Mouse (Mus musculus): Measurements from ENCODE around the gene Creb3l2. TPM values are rescaled to one million over a fixed set of nuclear protein-coding genes. Genes with fewer than 3 reads are reported as not detected.

Creb3l2 gene
- polyA plus RNA-seq, 1 experiment from 2014 or later = 3.2 TPM

DNA sequence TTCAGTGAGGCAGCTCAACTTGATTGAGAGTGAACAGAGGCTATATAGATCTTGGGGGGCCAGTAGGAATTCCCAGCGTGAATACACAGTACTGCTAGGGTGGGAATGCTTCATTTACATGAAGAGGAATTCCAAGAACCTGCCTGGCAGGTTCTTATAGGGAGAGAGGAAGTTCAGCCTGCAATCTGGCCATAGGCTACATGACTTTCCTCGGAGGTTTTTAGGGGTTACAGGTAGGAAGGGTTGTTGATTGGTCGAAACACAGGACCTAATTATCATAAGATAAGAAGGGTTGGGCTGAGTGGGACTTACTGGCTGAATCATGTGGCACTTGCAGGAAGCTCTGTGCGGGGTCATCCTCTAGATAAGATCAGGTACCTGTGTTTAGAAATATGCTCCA is 9.7 kb upstream of the Creb3l2 start:
- DNase-seq (no peak), ATAC-seq (ENCODE audit: low FRiP score, low TSS enrichment) (no peak)
- Histone ChIP-seq H3K27ac (replicated peaks; ENCODE audit: low read depth, low read length) (no peak overlapping the region), H3K36me3 (ENCODE audit: control insufficient read depth, insufficient read depth, low read length) (no peaks in the 10 kb centered on the region), H3K9ac (replicated peaks; ENCODE audit: low read length) (no peak overlapping the region), H3K4me1 (ENCODE audit: control insufficient read depth, insufficient read depth, low read length) (no peaks in the 10 kb centered on the region), H3K27me3 (ENCODE audit: control insufficient read depth, insufficient read depth, low read length) (no peaks in the 10 kb centered on the region), H3K4me2 (ENCODE audit: low read length) (no peak overlapping the region), H3K4me3 (replicated peaks; ENCODE audit: low read depth, low read length) (no peak overlapping the region), H3K9me3 (ENCODE audit: control insufficient read depth, low read length) (no peaks in the 10 kb centered on the region)
- 59% methylated on average over 4 of the region's 4 CpGs for WGBS

DNA sequence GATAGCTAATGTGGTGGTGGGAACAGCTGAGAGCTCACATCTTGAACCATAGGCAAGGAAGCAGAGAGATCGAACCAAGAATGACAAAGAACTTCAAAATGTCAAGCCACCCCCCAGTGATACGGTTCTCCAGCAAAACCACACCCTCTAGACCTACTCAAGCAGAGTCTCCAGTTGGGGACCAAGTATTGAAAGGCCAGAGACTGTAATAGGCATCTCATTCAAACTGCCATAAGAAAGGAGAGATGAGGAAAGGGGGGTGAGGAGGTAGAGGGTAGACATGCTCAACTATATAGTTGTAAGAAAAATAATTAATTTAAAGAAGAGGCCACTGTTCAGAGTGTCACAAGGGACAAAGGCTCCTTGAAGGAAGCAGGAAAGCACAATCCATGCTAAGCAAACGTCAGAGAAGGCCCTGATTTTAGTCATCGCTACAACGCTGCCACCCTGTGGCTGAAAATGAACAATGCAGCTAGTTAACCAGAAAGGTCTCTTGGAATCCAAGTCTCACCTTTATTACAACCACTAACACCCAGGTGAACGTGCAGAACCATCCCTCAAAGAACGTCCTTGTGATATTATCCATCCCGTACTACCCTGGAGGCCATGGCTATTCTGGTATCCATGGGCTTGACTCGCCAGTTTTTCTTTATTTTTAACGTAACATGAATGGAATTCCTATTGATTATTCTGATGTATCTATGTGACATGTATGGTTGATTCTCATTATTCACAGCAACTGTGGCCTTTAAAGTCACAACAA is 5.9 kb upstream of the Creb3l2 start:
- Histone ChIP-seq H3K4me1 (ENCODE audit: control insufficient read depth, insufficient read depth, low read length) (0 out of 2 replicates have a peak, but pooled peaks cover 2% of the 10 kb centered on the region), H3K27ac (replicated peaks; ENCODE audit: low read depth, low read length) (no peak overlapping the region), H3K4me3 (replicated peaks; ENCODE audit: low read depth, low read length) (no peak overlapping the region), H3K36me3 (ENCODE audit: control insufficient read depth, insufficient read depth, low read length) (no peaks in the 10 kb centered on the region), H3K9me3 (ENCODE audit: control insufficient read depth, low read length) (no peaks in the 10 kb centered on the region), H3K4me2 (ENCODE audit: low read length) (no peak overlapping the region), H3K27me3 (ENCODE audit: control insufficient read depth, insufficient read depth, low read length) (no peaks in the 10 kb centered on the region), H3K9ac (replicated peaks; ENCODE audit: low read length) (no peak overlapping the region)
- DNase-seq (peak; percentile 92), ATAC-seq (ENCODE audit: low FRiP score, low TSS enrichment) (no peak; the same call in 1 of the 2 replicates)
- WGBS = 26% methylated on average over 10 of the region's 10 CpGs

DNA sequence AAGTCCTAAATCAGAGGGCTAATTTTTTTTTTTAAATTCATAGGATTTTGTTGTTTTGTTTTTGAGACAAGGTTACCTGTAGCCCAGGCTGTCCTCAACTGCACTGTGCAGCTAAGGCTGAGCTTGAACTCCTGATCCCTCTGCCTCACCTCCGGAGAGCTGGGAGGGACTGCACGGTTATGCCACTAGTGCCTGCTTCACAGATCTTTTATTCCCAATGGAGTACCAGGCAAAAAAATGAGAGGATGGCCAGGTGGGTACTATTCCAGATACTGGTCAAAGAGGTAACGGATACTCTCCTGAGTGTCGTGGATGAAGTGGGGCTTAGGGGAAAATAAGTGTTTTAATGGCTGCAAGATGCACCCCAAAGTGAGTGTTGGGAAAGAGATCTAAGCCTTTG is 835 bp upstream of the Creb3l2 start:
- ATAC-seq (ENCODE audit: low FRiP score, low TSS enrichment) (no peak), DNase-seq (no peak)
- Histone ChIP-seq H3K9me3 (ENCODE audit: control insufficient read depth, low read length) (no peaks in the 10 kb centered on the region), H3K27me3 (ENCODE audit: control insufficient read depth, insufficient read depth, low read length) (peaks cover 4% of the 10 kb centered on the region; the same call in 1 of the 2 replicates), H3K36me3 (ENCODE audit: control insufficient read depth, insufficient read depth, low read length) (no peaks in the 10 kb centered on the region), H3K4me3 (replicated peaks; ENCODE audit: low read depth, low read length) (peak overlapping the region; percentile 67), H3K4me2 (ENCODE audit: low read length) (peak overlapping the region; percentile 56), H3K9ac (replicated peaks; ENCODE audit: low read length) (peak overlapping the region; percentile 43; the same call in 1 of the 2 replicates), H3K27ac (replicated peaks; ENCODE audit: low read depth, low read length) (no peak overlapping the region), H3K4me1 (ENCODE audit: control insufficient read depth, insufficient read depth, low read length) (0 out of 2 replicates have a peak, but pooled peaks cover 4% of the 10 kb centered on the region)
- WGBS = 49% methylated on average over 4 of the region's 4 CpGs

DNA sequence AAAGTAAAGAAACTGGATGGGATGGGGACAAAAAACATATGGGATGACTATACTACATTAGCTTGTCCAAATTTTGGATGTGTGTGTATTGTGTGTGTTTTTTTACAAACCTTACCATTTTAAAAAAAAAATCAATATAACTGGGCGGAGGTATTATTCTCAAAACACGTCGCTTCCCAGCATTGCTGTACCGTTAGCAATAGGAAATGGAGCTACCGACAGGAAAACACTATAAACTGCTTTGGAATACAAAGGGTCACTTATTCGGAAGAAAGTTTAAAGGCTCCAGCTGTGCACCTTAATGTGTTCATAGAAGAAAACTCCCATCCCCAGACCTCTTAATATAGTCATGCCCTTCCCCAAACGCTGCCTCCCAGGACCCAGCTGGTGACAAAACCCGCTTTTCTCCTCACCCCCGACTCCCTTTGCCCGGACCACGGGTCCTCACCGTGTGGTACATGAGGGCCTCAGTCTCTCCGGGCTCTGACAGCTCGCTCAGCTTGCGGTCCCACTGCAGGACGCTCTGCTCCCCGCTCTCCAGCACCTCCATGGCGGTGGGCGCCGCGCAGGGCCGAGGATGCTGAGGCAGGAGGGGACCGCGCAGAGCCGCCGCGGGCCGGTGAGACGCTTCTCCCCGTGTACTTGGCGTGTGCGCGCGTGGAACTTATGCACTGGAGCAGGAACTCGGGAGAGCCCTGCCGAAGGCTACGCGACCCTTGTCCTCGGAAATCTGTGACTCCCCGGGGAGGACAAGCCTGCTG is 515 bp downstream of the Creb3l2 start:
- peak overlapping the region; percentile 56; the same call in 1 of the 2 replicates for H3K27ac ChIP-seq (replicated peaks; ENCODE audit: low read depth, low read length)
- H3K9ac ChIP-seq (replicated peaks; ENCODE audit: low read length) = peak overlapping the region; percentile 57; the same call in 1 of the 2 replicates
- H3K36me3 ChIP-seq (ENCODE audit: control insufficient read depth, insufficient read depth, low read length) = no peaks in the 10 kb centered on the region
- H3K4me1 ChIP-seq (ENCODE audit: control insufficient read depth, insufficient read depth, low read length) = 0 out of 2 replicates have a peak, but pooled peaks cover 4% of the 10 kb centered on the region
- no peaks in the 10 kb centered on the region for H3K9me3 ChIP-seq (ENCODE audit: control insufficient read depth, low read length)
- DNase-seq (no peak), ATAC-seq (ENCODE audit: low FRiP score, low TSS enrichment) (peak; percentile 56)
- WGBS = under 1% methylated on average over 40 of the region's 40 CpGs
- peak overlapping the region; percentile 67 for H3K4me3 ChIP-seq (replicated peaks; ENCODE audit: low read depth, low read length)
- H3K27me3 ChIP-seq (ENCODE audit: control insufficient read depth, insufficient read depth, low read length) = peaks cover 4% of the 10 kb centered on the region; the same call in 1 of the 2 replicates
- H3K4me2 ChIP-seq (ENCODE audit: low read length) = peak overlapping the region; percentile 92

DNA sequence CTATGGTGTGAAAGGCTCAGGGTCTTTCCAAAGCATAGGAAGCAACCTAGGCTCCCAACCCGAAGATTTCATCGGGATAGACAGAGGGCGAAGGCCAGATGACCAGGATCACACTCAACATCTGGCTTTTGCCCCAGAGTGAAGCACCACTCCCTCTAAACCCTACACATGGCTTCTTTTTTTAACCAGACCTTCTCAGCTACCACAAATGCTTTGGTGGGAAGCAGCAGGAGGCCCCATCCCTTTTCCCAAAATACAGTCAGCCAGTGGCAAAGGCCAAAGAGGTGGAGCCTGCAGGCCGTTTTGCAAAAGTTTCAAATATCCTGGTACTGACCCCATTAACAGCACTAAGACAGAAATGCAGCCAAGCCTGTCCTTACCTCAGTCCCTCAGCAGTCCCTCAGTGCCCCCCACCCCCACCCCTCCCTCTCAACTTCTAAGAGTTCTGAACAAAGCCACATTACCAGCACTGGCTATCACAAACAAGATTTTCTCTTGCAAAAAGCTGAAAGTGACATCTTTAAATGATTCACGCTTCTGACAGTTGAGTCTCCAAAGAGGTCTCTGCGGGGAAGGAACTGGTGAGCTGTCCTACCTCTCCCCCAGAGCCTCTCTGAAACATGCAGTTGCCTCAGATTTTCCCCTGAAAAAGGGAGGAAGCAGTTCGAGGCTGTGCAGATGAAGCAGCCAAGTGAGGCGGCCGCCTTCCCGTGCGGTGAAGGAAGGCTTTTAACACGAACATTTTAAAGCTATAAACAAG is 1.3 kb downstream of the Creb3l2 start:
- no peaks in the 10 kb centered on the region for H3K36me3 ChIP-seq (ENCODE audit: control insufficient read depth, insufficient read depth, low read length)

DNA sequence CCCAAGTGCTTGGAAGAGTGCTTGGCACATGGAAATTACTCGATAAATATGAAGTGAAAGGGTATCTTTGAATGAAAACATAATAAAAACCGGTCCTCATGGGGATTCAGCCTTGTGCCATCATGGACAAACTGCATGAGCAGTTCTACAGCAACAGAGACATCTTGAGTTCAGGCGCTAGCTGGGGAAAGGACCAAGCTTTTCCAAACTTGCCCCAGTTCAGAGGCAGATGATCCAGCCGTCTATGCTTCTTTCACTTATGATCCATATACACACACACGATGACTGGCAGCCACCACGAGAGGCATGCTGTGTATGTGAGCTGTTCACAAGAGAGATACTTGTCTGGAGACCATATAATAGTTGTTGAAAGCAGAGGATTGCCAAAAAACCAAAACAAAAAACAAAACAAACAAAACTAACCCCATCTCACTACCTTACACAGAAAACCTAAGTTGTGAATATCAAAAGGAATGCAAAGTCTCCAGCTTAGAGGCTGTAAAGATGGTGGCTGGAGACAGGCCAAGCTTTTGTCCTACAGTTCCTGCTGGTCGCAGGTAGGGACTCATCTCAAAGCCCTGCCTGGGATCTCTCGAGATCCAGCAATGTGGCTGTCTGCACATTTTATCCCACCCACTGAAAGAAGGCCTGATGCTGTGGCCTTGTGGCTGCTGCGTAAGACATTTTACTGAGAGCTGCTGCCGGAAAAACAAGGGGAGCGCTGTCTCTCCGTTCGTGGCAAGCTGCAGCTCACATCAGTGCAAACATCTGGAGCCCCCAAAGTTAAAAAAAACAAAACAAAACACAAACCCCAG is 2.1 kb downstream of the Creb3l2 start:
- Histone ChIP-seq H3K27ac (replicated peaks; ENCODE audit: low read depth, low read length) (no peak overlapping the region), H3K4me3 (replicated peaks; ENCODE audit: low read depth, low read length) (peak overlapping the region; percentile 67), H3K4me2 (ENCODE audit: low read length) (peak overlapping the region; percentile 92), H3K36me3 (ENCODE audit: control insufficient read depth, insufficient read depth, low read length) (no peaks in the 10 kb centered on the region), H3K9ac (replicated peaks; ENCODE audit: low read length) (no peak overlapping the region), H3K9me3 (ENCODE audit: control insufficient read depth, low read length) (no peaks in the 10 kb centered on the region), H3K27me3 (ENCODE audit: control insufficient read depth, insufficient read depth, low read length) (peaks cover 4% of the 10 kb centered on the region; the same call in 1 of the 2 replicates), H3K4me1 (ENCODE audit: control insufficient read depth, insufficient read depth, low read length) (0 out of 2 replicates have a peak, but pooled peaks cover 4% of the 10 kb centered on the region)
- WGBS = 67% methylated on average over 13 of the region's 13 CpGs
- ATAC-seq (ENCODE audit: low FRiP score, low TSS enrichment) (no peak), DNase-seq (no peak)

More for the DNA sequence above, 1.3 kb downstream of the Creb3l2 start:
- Histone ChIP-seq H3K4me2 (ENCODE audit: low read length) (peak overlapping the region; percentile 92), H3K9me3 (ENCODE audit: control insufficient read depth, low read length) (no peaks in the 10 kb centered on the region), H3K4me3 (replicated peaks; ENCODE audit: low read depth, low read length) (peak overlapping the region; percentile 67), H3K9ac (replicated peaks; ENCODE audit: low read length) (peak overlapping the region; percentile 37; the same call in 1 of the 2 replicates), H3K27me3 (ENCODE audit: control insufficient read depth, insufficient read depth, low read length) (peaks cover 4% of the 10 kb centered on the region; the same call in 1 of the 2 replicates), H3K27ac (replicated peaks; ENCODE audit: low read depth, low read length) (no peak overlapping the region), H3K4me1 (ENCODE audit: control insufficient read depth, insufficient read depth, low read length) (0 out of 2 replicates have a peak, but pooled peaks cover 4% of the 10 kb centered on the region)
- WGBS = 16% methylated on average over 12 of the region's 12 CpGs
- ATAC-seq (ENCODE audit: low FRiP score, low TSS enrichment) = no peak
- peak; percentile 37 for DNase-seq

DNA sequence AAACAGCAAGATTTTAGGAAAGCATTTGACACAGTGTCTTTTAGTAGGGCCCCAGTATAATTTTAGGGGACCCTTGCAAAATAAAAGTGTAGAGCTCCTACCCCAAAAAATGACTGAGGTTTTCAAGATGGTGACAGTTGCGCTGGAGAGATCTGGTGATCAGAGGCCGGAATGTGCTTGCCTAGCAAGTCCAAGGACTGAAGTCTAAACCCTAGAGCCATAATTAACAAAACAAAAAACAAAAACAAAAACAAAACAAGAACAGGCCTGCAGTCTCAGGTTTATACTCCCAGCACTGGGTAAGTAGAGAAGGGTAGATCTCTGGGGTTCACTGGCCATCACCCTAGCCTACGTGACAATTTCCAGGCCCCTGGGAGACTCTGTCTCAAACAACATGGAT is 3.4 kb downstream of the Creb3l2 start:
- Histone ChIP-seq H3K9me3 (ENCODE audit: control insufficient read depth, low read length) (no peaks in the 10 kb centered on the region), H3K27me3 (ENCODE audit: control insufficient read depth, insufficient read depth, low read length) (peaks cover 4% of the 10 kb centered on the region; the same call in 1 of the 2 replicates), H3K9ac (replicated peaks; ENCODE audit: low read length) (no peak overlapping the region), H3K27ac (replicated peaks; ENCODE audit: low read depth, low read length) (no peak overlapping the region), H3K4me3 (replicated peaks; ENCODE audit: low read depth, low read length) (no peak overlapping the region), H3K4me2 (ENCODE audit: low read length) (no peak overlapping the region), H3K4me1 (ENCODE audit: control insufficient read depth, insufficient read depth, low read length) (0 out of 2 replicates have a peak, but pooled peaks cover 4% of the 10 kb centered on the region), H3K36me3 (ENCODE audit: control insufficient read depth, insufficient read depth, low read length) (no peaks in the 10 kb centered on the region)
- ATAC-seq (ENCODE audit: low FRiP score, low TSS enrichment) = no peak
- DNase-seq = no peak
- 96% methylated on average over 3 of the region's 3 CpGs for WGBS

Data from midbrain, embryonic 14.5 days (tissue).